Mouse (Mus musculus) heart, embryonic 14.5 days (tissue): Measurements from ENCODE around the gene Hebp1. TPM values are rescaled to one million over a fixed set of nuclear protein-coding genes. Genes with fewer than 3 reads are reported as not detected.

Experiments used
- ATAC-seq: fragments of 200-750 bp; cut with Nextera tagmentation; 2 replicates; pipeline ENCODE4 v1.8.0; 2017; ENCODE audit warnings: low read depth, moderate TSS enrichment; ENCODE audit not compliant: insufficient number of reproducible peaks, insufficient read depth, low FRiP score
- H3K27ac ChIP-seq, 2 experiments: fragments of 200-500 bp in 1 of 2; fragments of 300-500 bp in 1 of 2; sonication (generic) in 1 of 2; replicated peaks in 1 of 2; 2 replicates each; pipeline ENCODE4 v1.5.1; 2012 to 2014; ENCODE audit warnings: low read depth in 2 of 2, low read length in 2 of 2, control low read depth in 1 of 2, mild to moderate bottlenecking in 1 of 2, mixed read lengths in 1 of 2; ENCODE audit not compliant: control insufficient read depth in 1 of 2, insufficient read depth in 1 of 2
- H3K27me3 ChIP-seq: fragments of 300-500 bp; sonication (generic); 2 replicates; pipeline ENCODE4 v1.6.1; 2014; ENCODE audit warnings: mild to moderate bottlenecking, low read length, control low read depth; ENCODE audit not compliant: control insufficient read depth, insufficient read depth
- H3K36me3 ChIP-seq: fragments of 300-500 bp; sonication (generic); 2 replicates; pipeline ENCODE4 v1.6.1; 2014; ENCODE audit warnings: mild to moderate bottlenecking, control low read depth, low read length, mixed read lengths; ENCODE audit not compliant: control insufficient read depth, insufficient read depth
- H3K4me1 ChIP-seq, 2 experiments: fragments of 200-500 bp in 1 of 2; fragments of 300-500 bp in 1 of 2; sonication (generic) in 1 of 2; 2 replicates each; pipeline ENCODE4 v1.6.1; 2012 to 2014; ENCODE audit warnings: low read length in 2 of 2, control low read depth in 1 of 2, mixed read lengths in 1 of 2; ENCODE audit not compliant: control insufficient read depth in 2 of 2, insufficient read depth in 2 of 2
- H3K4me2 ChIP-seq: fragments of 300-500 bp; sonication (generic); 2 replicates; pipeline ENCODE4 v1.6.1; 2014; ENCODE audit warnings: mild to moderate bottlenecking, low read length
- H3K4me3 ChIP-seq, 2 experiments: fragments of 200-500 bp in 1 of 2; fragments of 300-500 bp in 1 of 2; sonication (generic) in 1 of 2; 2 replicates each; pipeline ENCODE4 v1.5.1; 2012 to 2014; ENCODE audit warnings: low read length in 2 of 2, mild to moderate bottlenecking in 2 of 2, control low read depth in 1 of 2, low read depth in 1 of 2, moderate library complexity in 1 of 2; ENCODE audit not compliant: control insufficient read depth in 1 of 2, insufficient read depth in 1 of 2
- H3K9ac ChIP-seq: fragments of 300-500 bp; sonication (generic); 2 replicates; pipeline ENCODE4 v1.6.1; 2014; ENCODE audit warnings: mild to moderate bottlenecking, low read length
- H3K9me3 ChIP-seq: fragments of 300-500 bp; sonication (generic); 2 replicates; pipeline ENCODE4 v1.6.1; 2016; ENCODE audit warnings: low read length, control low read depth; ENCODE audit not compliant: control insufficient read depth
- WGBS: fragments of 180-500 bp; shearing (Covaris S2); extraction: QIAGEN DNeasy Blood & Tissue Kit; methylation state at CpG from one replicate; pipeline ENCODE4 v1.1.7; 2014; 5-methylcytosine and 5-hydroxymethylcytosine counted together
- polyA plus RNA-seq: library from polyadenylated mRNA; unstranded; fragments of >200 nt; fragmentation: Nextera tagmentation; extraction: Ambion mirVana; gene quantifications from 2 replicates; pipeline ENCODE4 v1.2.1, GENCODE M21; 2014

The Hebp1 gene
- polyA plus RNA-seq, 1 experiment from 2014 or later, result 9.2 TPM

DNA sequence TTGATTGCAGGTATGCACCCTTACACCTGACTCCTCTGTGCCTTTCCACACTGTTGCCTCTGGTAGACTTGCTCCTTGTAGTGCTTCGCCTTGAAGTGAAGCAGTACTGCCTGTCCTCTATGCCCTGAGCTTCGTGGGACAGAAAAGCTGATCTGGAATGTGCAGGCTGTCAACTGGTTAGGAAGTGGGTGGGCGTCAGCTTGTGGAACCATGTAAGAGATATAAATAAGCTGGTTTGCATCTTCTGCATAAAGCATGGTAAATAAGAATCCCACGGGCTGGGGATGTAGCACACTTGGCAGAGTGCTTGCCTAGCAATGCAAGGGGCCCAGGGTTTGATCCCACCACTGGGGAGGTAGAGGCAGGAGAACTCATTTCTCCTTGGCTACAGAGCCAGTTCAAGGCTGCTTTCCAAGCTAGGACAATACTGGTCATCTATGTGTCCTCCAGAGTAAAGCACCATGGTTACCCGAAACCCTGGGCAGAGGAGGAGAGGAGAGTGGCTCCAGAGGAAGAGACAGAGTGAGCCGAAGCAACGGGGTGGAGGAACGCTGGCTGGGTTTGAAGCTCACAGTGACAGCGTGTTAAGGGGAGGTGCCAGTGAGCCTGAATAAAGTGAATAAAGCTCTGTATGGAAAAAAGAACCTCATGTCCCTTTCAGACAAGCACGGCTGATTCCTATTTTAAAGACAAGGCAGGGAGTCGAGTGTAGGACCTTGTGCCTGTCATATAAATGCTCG, 34.8 kb upstream of the Hebp1 start:
- H3K27ac ChIP-seq, result no peak overlapping the region
- H3K27me3 ChIP-seq, result no peaks in the 10 kb centered on the region
- peaks cover 5 to 7% of the 10 kb centered on the region in 2 experiments; a peak in 3 of 4 replicates for H3K4me1 ChIP-seq
- no peaks in the 10 kb centered on the region for H3K9me3 ChIP-seq
- no peak overlapping the region for H3K4me3 ChIP-seq
- no peak overlapping the region for H3K9ac ChIP-seq
- WGBS, result 66% methylated on average over 12 of the region's 12 CpGs
- no peak for ATAC-seq
- no peak overlapping the region for H3K4me2 ChIP-seq
- H3K36me3 ChIP-seq, result peaks cover 14% of the 10 kb centered on the region

DNA sequence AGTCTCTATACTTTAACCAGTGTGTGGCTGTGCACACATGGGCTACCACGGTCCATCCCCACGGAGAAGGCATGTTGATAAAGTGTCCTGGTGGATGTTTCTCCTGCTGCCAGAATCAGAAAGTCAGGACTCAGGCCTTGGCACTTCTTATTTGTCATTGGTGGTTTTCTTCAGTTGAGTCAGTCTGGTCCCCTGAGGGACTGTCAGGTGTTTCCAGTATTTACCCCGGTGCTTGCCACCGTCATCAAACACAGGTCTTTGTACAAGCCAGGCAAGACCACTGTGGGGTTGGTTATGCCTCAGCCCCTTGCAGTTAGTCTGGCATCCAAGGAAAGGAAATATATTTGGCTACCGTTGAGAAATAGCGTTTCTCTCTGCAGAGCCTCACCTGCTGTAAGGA, 32.8 kb upstream of the Hebp1 start:
- Histone ChIP-seq H3K27ac (no peak overlapping the region), H3K4me1 (no peaks in the 10 kb centered on the region), H3K9ac (no peak overlapping the region), H3K4me2 (no peak overlapping the region), H3K27me3 (no peaks in the 10 kb centered on the region), H3K4me3 (no peak overlapping the region), H3K36me3 (peaks cover 18% of the 10 kb centered on the region), H3K9me3 (no peaks in the 10 kb centered on the region)
- ATAC-seq, result no peak
- 91% methylated on average over 6 of the region's 6 CpGs for WGBS

DNA sequence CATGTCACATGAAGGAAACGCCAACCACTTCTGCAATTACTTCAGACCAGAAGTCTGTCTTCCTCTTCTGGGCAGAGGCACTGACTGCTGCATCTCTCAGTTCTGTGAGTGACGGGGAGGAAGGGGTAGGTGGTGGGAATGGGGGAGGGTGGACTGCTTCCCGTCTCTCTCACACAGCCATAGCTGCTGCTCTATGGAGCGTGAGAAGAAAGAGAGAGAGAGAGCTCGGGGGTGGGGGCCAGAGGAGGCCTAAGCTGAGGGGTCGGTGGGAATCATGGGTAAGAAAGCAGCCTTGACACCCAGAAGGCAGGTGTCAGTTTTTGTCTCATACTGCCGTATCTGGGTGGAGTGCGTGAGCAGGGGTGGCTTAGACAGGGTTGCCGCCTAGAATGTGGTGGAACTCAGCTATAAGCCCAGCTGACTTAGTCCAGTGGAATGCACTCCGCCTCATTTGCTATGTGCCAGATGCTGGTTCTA, 30.7 kb upstream of the Hebp1 start:
- ATAC-seq, result no peak
- 50% methylated on average over 10 of the region's 10 CpGs for WGBS
- Histone ChIP-seq H3K27me3 (no peaks in the 10 kb centered on the region), H3K27ac (no peak overlapping the region), H3K4me3 (no peak overlapping the region), H3K4me2 (no peak overlapping the region), H3K9ac (no peak overlapping the region), H3K9me3 (no peaks in the 10 kb centered on the region), H3K36me3 (peaks cover 10% of the 10 kb centered on the region), H3K4me1 (no peaks in the 10 kb centered on the region)

DNA sequence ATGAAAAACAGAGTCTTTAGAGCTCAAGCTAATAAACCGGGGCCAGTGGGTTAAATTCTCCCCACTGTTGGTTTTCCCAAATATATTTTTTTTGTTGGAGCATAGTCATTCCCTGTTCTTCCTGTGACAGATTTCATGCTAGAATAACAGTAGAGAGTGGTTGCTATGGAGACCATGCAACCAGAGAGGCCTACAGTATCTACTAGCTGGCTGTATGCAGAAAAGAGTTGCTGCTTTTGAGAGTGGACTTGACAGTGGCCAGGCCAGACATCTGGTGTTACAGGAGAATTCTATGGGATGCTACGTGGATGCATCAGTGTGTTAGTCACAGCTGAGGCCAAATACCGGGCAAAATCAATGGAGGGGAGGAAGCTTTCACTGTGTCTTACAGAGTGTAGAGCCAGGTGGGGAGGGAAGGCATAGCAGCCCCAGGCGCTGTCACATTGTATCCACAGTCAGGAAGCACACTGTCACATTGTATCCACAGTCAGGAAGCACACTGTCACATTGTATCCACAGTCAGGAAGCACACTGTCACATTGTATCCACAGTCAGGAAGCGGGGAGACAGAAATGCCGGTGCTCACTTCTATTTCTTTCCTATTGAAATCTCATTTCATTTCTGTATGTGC, 26.1 kb upstream of the Hebp1 start:
- H3K27ac ChIP-seq, result 0 out of 4 replicates have a peak overlapping the region, but pooled peaks of 1 of the 2 experiments have one; percentile 26

DNA sequence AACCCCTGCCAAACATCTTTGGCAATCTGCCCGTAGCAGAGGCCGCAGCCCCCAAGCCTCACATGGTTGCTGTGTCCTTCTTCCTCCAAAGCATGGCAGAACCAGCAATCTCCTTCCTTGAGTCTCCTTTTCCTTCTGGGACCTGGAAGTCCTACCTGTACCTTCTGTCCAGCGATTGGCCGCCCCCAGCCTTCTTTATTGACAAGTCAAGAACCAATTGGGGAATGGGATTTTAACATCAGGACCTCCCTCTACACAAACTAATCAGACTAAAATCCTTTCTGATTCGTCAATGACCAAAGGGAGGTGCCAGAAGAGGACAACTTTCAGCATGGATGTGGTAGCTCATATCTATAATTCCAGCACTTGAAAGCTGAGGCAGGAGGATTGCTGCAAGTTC, 22.1 kb upstream of the Hebp1 start:
- peaks cover 12% of the 10 kb centered on the region; the same call in 1 of the 2 replicates for H3K27me3 ChIP-seq
- WGBS, result 80% methylated on average over 5 of the region's 5 CpGs
- ATAC-seq, result no peak

More for the DNA sequence above, 26.1 kb upstream of the Hebp1 start:
- Histone ChIP-seq H3K9ac (no peak overlapping the region), H3K4me2 (no peak overlapping the region), H3K4me1 (no peaks in the 10 kb centered on the region), H3K9me3 (no peaks in the 10 kb centered on the region), H3K27me3 (no peaks in the 10 kb centered on the region), H3K36me3 (peaks cover 6% of the 10 kb centered on the region; the same call in 1 of the 2 replicates), H3K4me3 (no peak overlapping the region)
- no peak for ATAC-seq
- WGBS, result 62% methylated on average over 6 of the region's 6 CpGs

DNA sequence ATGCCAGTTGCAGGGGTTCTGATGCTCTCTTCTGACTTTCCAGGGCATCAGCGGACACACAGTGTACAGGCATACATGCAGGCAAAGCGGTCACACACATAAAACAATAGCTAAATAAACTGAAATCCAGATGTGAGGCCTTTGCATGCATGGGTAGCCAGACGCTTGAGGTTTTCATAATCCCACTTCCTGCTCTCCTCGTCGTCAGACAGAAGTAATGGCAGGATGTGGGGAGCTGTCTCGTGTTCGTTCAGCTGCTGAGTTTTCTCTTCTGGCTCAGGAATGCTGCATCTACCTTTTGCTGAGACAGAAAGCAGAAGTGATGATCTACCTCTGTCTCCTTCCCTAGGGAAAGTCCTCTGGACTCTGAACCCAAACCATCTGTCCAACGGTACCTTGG, 20.5 kb upstream of the Hebp1 start:
- Histone ChIP-seq H3K4me1 (no peaks in the 10 kb centered on the region; a peak in 1 of 4 replicates), H3K27ac (no peak overlapping the region), H3K4me2 (no peak overlapping the region), H3K4me3 (no peak overlapping the region), H3K36me3 (no peaks in the 10 kb centered on the region), H3K9me3 (no peaks in the 10 kb centered on the region), H3K9ac (no peak overlapping the region), H3K27me3 (peaks cover 22% of the 10 kb centered on the region)
- 74% methylated on average over 8 of the region's 8 CpGs for WGBS
- ATAC-seq, result no peak

More for the DNA sequence above, 22.1 kb upstream of the Hebp1 start:
- no peaks in the 10 kb centered on the region; a peak in 1 of 4 replicates for H3K4me1 ChIP-seq
- H3K36me3 ChIP-seq, result no peaks in the 10 kb centered on the region
- no peak overlapping the region for H3K27ac ChIP-seq
- no peak overlapping the region for H3K4me3 ChIP-seq
- no peaks in the 10 kb centered on the region for H3K9me3 ChIP-seq
- no peak overlapping the region for H3K9ac ChIP-seq
- H3K4me2 ChIP-seq, result no peak overlapping the region

DNA sequence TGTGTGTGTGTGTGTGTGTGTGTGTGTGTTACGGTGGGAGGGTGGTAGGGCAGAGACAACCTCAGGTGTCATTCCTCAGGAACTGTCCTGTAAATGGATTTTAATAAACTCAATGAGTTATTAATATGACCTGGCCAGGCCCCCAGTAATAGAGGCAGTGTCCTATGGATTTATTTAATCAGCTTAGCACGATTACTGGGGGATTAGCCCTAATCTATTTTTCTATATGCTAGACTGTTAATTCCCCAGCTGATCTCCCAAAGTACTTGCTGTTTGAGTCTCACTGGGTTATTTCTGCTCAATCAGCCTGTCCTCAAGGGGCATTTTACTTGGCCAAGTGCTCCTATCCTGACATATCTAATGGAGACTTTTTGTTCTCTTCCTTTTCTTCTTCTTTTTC, 14.8 kb upstream of the Hebp1 start:
- no peak for ATAC-seq
- Histone ChIP-seq H3K27ac (no peak overlapping the region), H3K27me3 (peaks cover 17% of the 10 kb centered on the region; the same call in 1 of the 2 replicates), H3K4me1 (no peaks in the 10 kb centered on the region; a peak in 1 of 4 replicates), H3K4me3 (no peak overlapping the region), H3K9ac (no peak overlapping the region), H3K9me3 (no peaks in the 10 kb centered on the region), H3K4me2 (no peak overlapping the region), H3K36me3 (no peaks in the 10 kb centered on the region)
- WGBS, result 88% methylated on average over 2 of the region's 2 CpGs
